Mouse (Mus musculus) lung, postnatal 0 days (tissue): ENCODE measurements at regions not wholly inside any gene's neighbourhood (a gene's known extent, or its start where the extent isn't known, plus 50 kb on each side); places are given as distances from the start of the nearest gene placed in this dataset.

Experiments used
- CTCF ChIP-seq: IDR thresholded peaks from 2 replicates; pipeline ENCODE4 v1.5.1; 2016; ENCODE audit warnings: antibody characterized with exemption, mild to moderate bottlenecking
- EP300 ChIP-seq: IDR thresholded peaks from 2 replicates; pipeline ENCODE4 v1.6.1; 2016; ENCODE audit warnings: antibody characterized with exemption, mild to moderate bottlenecking, control low read depth

DNA sequence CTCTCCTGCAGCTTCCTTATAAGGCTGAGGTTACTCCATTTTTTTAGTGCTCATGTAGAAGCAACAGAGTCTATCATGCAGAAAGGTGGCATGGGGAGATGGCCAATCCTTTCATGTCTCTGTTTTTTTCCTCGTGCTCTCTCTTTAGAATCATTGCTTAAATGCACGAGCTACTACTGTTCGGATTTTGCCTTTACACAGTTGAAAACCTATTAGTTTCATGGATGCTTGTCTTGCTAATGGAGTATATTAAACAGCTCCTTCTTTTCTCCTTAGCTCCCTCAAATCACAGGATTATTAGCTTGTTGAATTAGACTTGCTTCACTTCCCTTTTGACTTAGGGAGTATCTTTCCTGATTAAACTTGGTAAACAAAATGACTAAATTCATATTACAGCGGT is 497.3 kb downstream of the Cntn6 start:
- TF ChIP-seq CTCF (no peak), EP300 (no peak)
